Mouse (Mus musculus) Muller cell, postnatal 12 days (primary cell): ENCODE results near the gene Plekhs1.

Source experiments
- DNase-seq: peaks from one replicate; pipeline ENCODE4 v3.0.0-alpha.2; 2015; ENCODE audit errors: inconsistent ontology term

The Plekhs1 gene

GRCm38 (mm10) chr19:56461522-56462101, at the start of gene Plekhs1:
Plekhs1 (plus strand) TSS chr19:56461640.
- peak; percentile 24 for DNase-seq

- no peak for DNase-seq
These were observed 43.0 kb upstream of the Plekhs1 start for GRCm38 (mm10) chr19:56418404-56418803.

- DNase-seq: no peak
These were observed 42.0 kb upstream of the Plekhs1 start for GRCm38 (mm10) chr19:56419452-56419851.

- no peak for DNase-seq
These were observed 41.1 kb upstream of the Plekhs1 start for GRCm38 (mm10) chr19:56420345-56420744.

- peak; percentile 91 for DNase-seq
These were observed 38.7 kb upstream of the Plekhs1 start for GRCm38 (mm10) chr19:56422476-56423338.

DNA sequence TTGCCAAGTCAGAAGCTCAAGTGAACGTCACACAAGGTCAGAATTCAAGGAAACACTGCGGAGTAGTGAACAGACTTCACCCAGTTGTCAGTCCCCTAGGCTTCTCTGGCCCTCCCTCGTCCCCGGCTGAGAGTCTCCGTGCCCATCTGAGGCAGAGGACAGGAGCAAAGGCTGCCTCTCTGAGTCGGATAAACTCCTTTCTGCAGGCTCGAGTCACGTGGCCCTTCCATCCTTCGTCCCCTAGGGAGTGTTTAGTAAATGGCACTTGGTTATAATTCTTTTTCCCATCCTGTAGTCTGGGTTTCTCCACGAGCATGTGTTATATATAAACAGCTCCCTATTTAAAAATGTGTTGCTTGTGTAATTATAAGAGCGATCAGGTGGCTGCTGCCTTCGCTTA, 38.1 kb upstream of the Plekhs1 start:
- no peak for DNase-seq

DNA sequence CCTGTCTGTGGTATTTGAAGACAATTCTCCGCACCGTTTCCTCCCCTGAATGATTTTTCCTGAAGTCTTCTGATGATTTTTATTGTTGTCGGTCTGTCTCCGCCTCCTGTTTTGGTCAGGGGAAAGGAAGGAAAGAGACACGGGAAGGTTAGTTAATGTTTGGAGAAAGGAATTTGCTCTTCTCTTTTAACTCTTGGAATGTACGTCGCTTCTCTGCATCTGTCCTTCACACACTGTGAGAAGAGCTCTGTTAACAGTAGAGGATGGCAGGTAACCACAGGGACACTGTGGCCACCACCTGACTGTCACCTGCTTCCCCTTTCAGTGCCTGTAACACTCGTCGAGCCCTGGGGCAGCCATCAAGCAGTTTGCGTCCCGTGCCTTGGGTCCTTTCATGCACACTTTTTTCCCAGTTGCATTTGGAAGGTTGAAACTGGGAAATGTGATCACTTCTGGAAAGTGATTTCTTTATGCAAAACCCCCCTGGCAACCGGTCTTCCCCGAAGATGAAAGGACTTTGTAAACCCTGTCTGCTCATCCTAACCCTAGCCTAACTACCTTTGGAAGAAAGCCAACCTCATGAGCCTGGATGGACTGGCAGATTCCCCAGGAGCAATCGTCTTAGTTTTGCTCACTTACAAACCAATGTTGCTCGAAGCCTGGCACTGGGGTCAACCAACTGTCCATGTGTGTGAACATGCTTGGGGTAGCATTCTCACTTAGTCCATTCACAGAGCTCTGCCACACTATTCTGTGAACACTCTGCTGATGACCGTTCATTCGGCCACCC, 36.6 kb upstream of the Plekhs1 start:
- DNase-seq: no peak

- peak; percentile 66 for DNase-seq
These were observed 35.9 kb upstream of the Plekhs1 start for GRCm38 (mm10) chr19:56425492-56425891.

- no peak for DNase-seq
These were observed 31.1 kb upstream of the Plekhs1 start for GRCm38 (mm10) chr19:56430369-56430768.

DNA sequence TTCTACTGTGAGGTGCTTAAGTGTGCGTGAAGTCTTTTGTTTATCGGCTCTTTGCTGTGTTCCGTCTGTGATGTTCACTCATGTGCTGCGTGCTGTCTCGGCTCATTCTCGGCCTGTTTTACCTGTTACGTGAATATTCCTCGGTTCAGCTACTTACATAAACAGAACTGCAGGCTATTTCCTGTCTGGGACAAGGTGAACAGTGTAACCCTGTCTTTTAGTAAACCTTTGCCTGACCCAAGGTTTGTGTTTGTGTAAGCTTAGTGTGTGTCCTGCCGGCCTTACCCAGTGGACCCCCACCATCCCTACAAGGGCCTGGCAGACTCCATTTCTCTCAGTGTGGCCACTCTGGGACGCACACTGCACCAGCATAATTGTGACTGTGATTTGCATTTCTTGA, 28.7 kb upstream of the Plekhs1 start:
- no peak for DNase-seq

DNA sequence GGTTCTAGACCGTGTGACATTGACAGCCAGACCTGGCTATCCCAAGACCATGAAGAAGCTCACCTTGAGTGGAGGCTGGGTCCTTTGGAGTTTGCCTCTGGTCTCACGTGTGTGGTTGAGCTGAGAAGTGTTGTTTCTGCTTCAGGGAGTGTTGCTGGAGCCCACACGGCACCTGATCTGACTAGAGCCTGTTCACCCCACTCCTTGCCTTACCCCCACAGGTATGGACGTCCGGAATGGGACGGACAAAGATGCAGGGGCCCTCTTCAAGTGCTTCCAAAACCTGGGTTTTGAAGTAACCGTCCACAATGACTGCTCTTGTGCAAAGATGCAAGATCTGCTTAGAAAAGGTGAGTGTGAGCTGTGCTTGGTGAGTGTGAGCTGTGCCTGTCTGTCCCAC, 27.9 kb upstream of the Plekhs1 start:
- DNase-seq: no peak

DNA sequence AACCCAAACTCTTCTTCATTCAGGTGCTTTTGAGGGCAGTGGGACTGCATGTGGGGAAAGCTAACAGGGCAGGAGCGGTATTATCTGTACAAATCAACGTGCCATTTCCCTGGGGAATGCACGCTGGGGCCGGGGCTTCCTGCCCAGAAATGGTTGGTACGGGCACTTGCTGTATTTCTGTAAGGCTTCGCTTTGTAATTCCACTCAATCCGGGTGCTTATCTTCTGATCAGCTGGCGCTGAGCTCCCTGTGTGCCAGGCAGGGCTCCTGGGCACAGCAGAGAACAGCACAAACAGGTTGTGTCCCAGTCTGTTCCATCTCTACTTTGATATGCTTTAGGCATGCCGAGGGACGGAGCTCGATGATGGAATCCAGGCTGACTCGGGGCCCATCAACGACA, 25.1 kb upstream of the Plekhs1 start:
- DNase-seq: no peak

DNA sequence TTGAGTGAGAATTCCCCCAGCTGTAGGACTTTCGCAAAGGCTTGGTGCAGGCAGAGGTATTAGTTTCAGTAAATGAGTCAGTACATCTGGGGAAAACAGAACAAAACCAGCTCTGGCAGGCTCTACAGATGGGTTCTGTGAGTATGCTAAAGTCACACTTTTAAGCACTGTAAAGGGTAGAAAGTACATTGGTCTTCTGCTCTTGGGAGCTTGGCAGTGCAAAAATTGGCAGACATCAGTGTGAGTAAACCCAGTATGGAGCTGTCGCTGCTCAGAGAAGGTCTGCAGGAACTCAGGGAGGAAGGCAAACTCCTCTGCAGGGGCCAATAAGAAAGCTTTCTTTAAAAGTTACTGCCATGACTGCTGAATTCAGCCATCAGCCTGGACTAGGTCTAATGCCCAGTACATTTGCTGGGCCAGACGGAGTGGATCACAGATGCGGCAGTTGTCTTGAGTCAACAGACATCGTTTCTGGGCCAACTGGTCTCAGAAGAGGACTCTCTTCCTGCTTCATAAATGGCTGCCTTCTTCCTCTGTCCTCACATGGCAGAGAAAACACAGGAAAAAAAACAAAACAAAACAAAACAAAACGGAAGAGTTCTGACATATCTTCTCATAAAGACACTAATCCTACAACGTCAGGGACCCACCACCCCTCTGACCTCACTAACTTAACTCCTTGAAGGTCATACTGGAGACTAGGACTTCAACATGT, 22.9 kb upstream of the Plekhs1 start:
- no peak for DNase-seq

GRCm38 (mm10) chr19:56439072-56439434, 22.4 kb upstream of the Plekhs1 start:
- no peak for DNase-seq

DNA sequence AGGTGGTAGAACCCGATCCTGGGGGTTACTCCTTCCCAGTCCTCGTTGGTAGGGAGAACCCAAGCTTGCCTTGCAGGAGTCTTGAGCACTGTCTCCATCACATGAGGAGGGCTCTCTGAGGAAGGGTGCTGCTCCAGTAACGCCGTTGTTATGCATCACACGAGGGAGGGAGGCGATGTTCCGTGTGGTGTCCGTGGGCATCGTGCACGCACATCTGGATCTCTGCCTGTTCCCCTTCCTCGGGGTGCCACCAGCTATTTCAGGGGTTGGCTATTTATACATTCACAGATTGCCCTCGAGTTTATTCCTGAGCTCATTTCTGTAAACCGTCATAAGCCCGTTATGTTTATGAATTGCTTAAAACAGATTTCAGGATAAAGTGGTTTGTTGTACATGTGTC, 18.0 kb upstream of the Plekhs1 start:
- no peak for DNase-seq

DNA sequence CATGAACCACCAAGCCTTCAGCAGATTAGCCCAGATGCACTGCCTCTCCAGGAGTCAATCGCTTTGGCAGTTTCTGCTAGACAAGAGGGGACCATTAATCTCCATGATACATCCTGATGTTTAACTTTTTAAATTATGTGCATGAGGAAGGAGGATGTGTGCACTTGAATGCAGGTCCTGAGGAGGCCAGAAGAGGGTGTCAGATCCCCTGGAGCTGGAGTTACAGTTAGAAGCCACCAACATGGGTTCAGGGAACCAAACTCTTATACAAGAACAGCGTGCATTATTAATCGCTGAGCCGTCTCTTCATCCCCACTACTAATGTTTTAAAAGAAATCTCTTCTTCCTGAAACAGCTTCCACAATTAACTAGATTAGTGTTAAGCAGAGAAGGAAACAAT, 12.7 kb upstream of the Plekhs1 start:
- DNase-seq: no peak

GRCm38 (mm10) chr19:56449537-56449936, 11.9 kb upstream of the Plekhs1 start:
- no peak for DNase-seq

DNA sequence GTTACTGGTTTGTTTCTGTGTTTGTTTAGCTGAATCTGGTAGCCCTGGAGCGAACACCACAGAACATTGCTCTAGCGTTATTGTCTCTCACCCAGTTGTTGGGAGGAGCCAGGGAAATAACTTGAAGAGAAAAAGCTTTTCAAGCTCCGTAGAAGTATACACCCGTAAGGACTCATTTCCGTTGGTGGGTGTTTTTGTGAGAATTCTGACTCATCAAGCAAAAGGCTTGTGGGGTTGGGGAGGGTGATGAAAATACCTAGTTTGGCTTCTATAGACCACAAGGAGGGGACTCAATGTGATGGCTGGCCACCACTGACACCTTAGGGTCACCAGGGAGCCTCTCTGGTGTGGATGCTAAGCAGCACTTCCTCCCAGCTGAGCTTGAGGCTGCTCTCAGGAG, 10.5 kb upstream of the Plekhs1 start:
- peak; percentile 9 for DNase-seq

DNA sequence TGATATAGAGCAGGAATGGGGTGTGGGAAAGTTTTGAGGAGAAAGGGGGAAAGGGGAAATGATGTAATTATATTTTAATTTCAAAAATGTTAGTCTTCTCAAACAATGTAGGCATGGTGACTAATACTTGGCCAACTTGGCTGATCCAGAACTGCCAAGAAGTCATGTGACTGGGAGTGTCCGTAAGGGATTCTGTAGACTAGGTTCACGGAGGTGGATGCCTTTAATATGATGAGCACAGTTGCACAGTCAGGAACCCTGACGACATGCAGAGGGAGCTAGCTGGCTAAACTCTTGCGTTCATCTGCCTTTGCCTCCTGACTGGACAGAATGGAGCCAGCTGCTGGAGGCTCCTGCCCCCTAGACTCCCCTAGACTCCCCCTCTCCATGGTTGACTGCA, 9.6 kb upstream of the Plekhs1 start:
- DNase-seq: peak; percentile 71

DNA sequence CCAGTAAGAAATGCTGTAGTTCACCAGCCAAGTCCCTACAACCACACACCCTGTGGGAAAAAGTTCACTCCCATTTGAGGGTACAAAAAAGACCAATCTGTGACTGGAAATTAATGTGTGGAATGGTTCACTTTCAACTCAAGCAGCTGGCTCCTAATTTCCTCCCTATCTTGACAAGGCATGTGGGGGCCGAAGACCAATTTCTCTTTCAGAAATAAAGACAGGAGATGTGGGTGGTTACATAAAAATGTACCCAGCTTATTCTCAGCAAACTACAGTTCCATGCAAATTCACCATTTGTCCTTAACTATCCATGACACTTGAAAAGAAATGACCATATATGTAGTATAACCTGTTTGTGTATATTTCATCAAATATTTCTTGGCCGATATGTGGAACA, 9.0 kb upstream of the Plekhs1 start:
- DNase-seq: no peak

DNA sequence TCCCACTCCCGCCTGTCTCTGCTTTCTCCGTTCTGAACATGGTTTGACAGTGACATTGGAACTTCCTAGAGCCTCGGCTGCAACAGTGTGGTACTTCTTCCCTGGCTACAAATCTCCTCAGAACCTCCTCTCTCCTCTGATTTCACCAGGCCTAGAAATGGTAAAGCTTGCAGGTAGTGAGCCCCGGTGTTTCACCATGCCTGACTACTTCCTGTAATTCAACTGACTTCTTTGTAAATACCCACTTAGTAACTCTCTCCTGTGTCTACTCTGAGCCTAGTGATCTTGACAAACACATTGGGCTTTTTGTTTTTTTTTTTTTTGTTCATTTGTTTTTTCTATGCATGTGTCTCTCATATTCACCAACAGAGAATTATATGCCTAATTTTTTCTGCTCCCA, 6.6 kb upstream of the Plekhs1 start:
- DNase-seq: no peak

- no peak for DNase-seq
These were observed 6.1 kb upstream of the Plekhs1 start for GRCm38 (mm10) chr19:56455369-56455768.
